Mouse (Mus musculus): ENCODE results near the gene Srsf4.

The Srsf4 gene

GRCm38 (mm10) chr4:131873293-131874168 is at the start of gene Srsf4:
Srsf4 (plus strand) TSS chr4:131873617.
- DNase-seq (ENCODE audit: low read depth, low spot score), result peak; percentile 89

- no peak for DNase-seq (ENCODE audit: low read depth, low spot score)
These were observed 48.5 kb upstream of the Srsf4 start for GRCm38 (mm10) chr4:131824939-131825338.

GRCm38 (mm10) chr4:131825830-131826229 is 47.6 kb upstream of the Srsf4 start:
- no peak for DNase-seq (ENCODE audit: low read depth, low spot score)

- DNase-seq (ENCODE audit: low read depth, low spot score), result no peak
These were observed 46.5 kb upstream of the Srsf4 start for GRCm38 (mm10) chr4:131826905-131827304.

GRCm38 (mm10) chr4:131829123-131829522 is 44.3 kb upstream of the Srsf4 start:
- no peak for DNase-seq (ENCODE audit: low read depth, low spot score)

GRCm38 (mm10) chr4:131831546-131832045 is 41.8 kb upstream of the Srsf4 start:
- DNase-seq (ENCODE audit: low read depth, low spot score), result no peak

GRCm38 (mm10) chr4:131832759-131833407 is 40.5 kb upstream of the Srsf4 start:
- no peak for DNase-seq (ENCODE audit: low read depth, low spot score)

GRCm38 (mm10) chr4:131833971-131834609 is 39.3 kb upstream of the Srsf4 start:
- no peak for DNase-seq (ENCODE audit: low read depth, low spot score)

- DNase-seq (ENCODE audit: low read depth, low spot score), result no peak
These were observed 37.0 kb upstream of the Srsf4 start for GRCm38 (mm10) chr4:131836351-131836881.

- DNase-seq (ENCODE audit: low read depth, low spot score), result no peak
These were observed 36.4 kb upstream of the Srsf4 start for GRCm38 (mm10) chr4:131836891-131837491.

- DNase-seq (ENCODE audit: low read depth, low spot score), result no peak
These were observed 35.4 kb upstream of the Srsf4 start, which contains the start of gene Ptpru for GRCm38 (mm10) chr4:131837872-131838524. Ptpru (minus strand) TSS chr4:131838288.

- peak; percentile 80 for DNase-seq (ENCODE audit: low read depth, low spot score)
These were observed 30.1 kb upstream of the Srsf4 start, which contains the start of gene Mecr for GRCm38 (mm10) chr4:131843290-131843743. Mecr (plus strand) TSS chr4:131843470.

GRCm38 (mm10) chr4:131845991-131846778 is 27.2 kb upstream of the Srsf4 start:
- DNase-seq (ENCODE audit: low read depth, low spot score), result no peak

GRCm38 (mm10) chr4:131848082-131848481 is 25.3 kb upstream of the Srsf4 start:
- DNase-seq (ENCODE audit: low read depth, low spot score), result no peak

- DNase-seq (ENCODE audit: low read depth, low spot score), result no peak
These were observed 23.3 kb upstream of the Srsf4 start for GRCm38 (mm10) chr4:131849986-131850638.

GRCm38 (mm10) chr4:131854950-131855349 is 18.5 kb upstream of the Srsf4 start:
- DNase-seq (ENCODE audit: low read depth, low spot score), result no peak

GRCm38 (mm10) chr4:131860492-131861340 is 12.7 kb upstream of the Srsf4 start:
- DNase-seq (ENCODE audit: low read depth, low spot score), result no peak

- DNase-seq (ENCODE audit: low read depth, low spot score), result no peak
These were observed 12.1 kb upstream of the Srsf4 start for GRCm38 (mm10) chr4:131861341-131861739.
